Comparison of ENCODE assay signal across 12 mouse cellular contexts in genomic region chr10:80002829-80003228, GRCm38 (mm10). TPM values are rescaled to one million over a fixed set of nuclear protein-coding genes. Genes with fewer than 3 reads are reported as not detected.
A peak's percentile ranks its signal among the peaks of the same experiment; 100 is the strongest.
DNase-seq lines count a peak whose midpoint lies in the region; ATAC-seq lines count a peak whose summit lies in the region.
"Had no signal": no experiment of that assay in that cellular context is flagged by ENCODE, and none has a peak within 500 bp of the region (broad histone marks: within the 10 kb centered on the region; RNA-seq: fewer than 3 reads in every experiment).

No protein-coding gene starts in this region.

- H3K27ac ChIP-seq in hindbrain, embryonic 10.5 days: peak overlapping the region; percentile 29; the same call in 1 of the 2 replicates
- H3K27ac ChIP-seq in hindbrain, embryonic 14.5 days: no peak overlapping the region
- H3K27ac ChIP-seq in embryonic facial prominence, embryonic 14.5 days (replicated peaks; ENCODE audit: low read depth, low read length): 0 out of 2 replicates have a peak overlapping the region, but pooled peaks have one; percentile 4
- no peak overlapping the region for H3K27ac ChIP-seq in stomach, embryonic 16.5 days (ENCODE audit: low read length)
- H3K27ac ChIP-seq: midbrain, embryonic 13.5 days had no signal

- H3K27me3 ChIP-seq in hindbrain, embryonic 10.5 days (ENCODE audit: insufficient read depth, poor library complexity, severe bottlenecking): peaks cover 77% of the 10 kb centered on the region
- peaks cover 31% of the 10 kb centered on the region for H3K27me3 ChIP-seq in hindbrain, embryonic 14.5 days (ENCODE audit: control insufficient read depth, insufficient read depth, low read length)
- no peaks in the 10 kb centered on the region for H3K27me3 ChIP-seq in megakaryocyte, embryonic 14.5 days (replicated peaks)
- peaks cover 10% of the 10 kb centered on the region for H3K27me3 ChIP-seq in embryonic facial prominence, embryonic 14.5 days (replicated peaks; ENCODE audit: control insufficient read depth, insufficient read depth, low read length)
- H3K27me3 ChIP-seq in stomach, embryonic 16.5 days (ENCODE audit: control insufficient read depth, insufficient read depth, low read length): no peaks in the 10 kb centered on the region
- H3K27me3 ChIP-seq: CH12.LX had no signal

- ATAC-seq in hindbrain, embryonic 14.5 days (ENCODE audit: low FRiP score): no peak
- no peak for ATAC-seq in megakaryocyte, adult 5-6 weeks (ENCODE audit: poor library complexity, severe bottlenecking)
- ATAC-seq in embryonic facial prominence, embryonic 14.5 days (ENCODE audit: low read depth): no peak
- ATAC-seq in stomach, embryonic 16.5 days (ENCODE audit: insufficient read depth, low FRiP score): no peak
- ATAC-seq: midbrain, embryonic 13.5 days had no signal

- 18% methylated on average over 21 of the region's 21 CpGs for WGBS in hindbrain, embryonic 10.5 days
- 25% methylated on average over 21 of the region's 21 CpGs for WGBS in hindbrain, embryonic 14.5 days
- 20% methylated on average over 21 of the region's 21 CpGs for WGBS in embryonic facial prominence, embryonic 14.5 days
- 37% methylated on average over 21 of the region's 21 CpGs for WGBS in stomach, embryonic 16.5 days

- no peaks in the 10 kb centered on the region for H3K36me3 ChIP-seq in hindbrain, embryonic 10.5 days
- no peaks in the 10 kb centered on the region for H3K36me3 ChIP-seq in hindbrain, embryonic 14.5 days (replicated peaks; ENCODE audit: control insufficient read depth, insufficient read depth)
- peaks cover 100% of the 10 kb centered on the region for H3K36me3 ChIP-seq in megakaryocyte, embryonic 14.5 days (replicated peaks; ENCODE audit: low read length)
- H3K36me3 ChIP-seq in embryonic facial prominence, embryonic 14.5 days (ENCODE audit: control insufficient read depth, insufficient read depth, low read length): no peaks in the 10 kb centered on the region
- no peaks in the 10 kb centered on the region for H3K36me3 ChIP-seq in stomach, embryonic 16.5 days (ENCODE audit: control insufficient read depth, insufficient read depth, low read length)

- peaks cover 26% of the 10 kb centered on the region for H3K4me1 ChIP-seq in hindbrain, embryonic 10.5 days (replicated peaks)
- peaks cover 7% of the 10 kb centered on the region; the same call in 1 of the 2 replicates for H3K4me1 ChIP-seq in hindbrain, embryonic 14.5 days (replicated peaks; ENCODE audit: control insufficient read depth, insufficient read depth, low read length)
- peaks cover 92% of the 10 kb centered on the region for H3K4me1 ChIP-seq in megakaryocyte, embryonic 14.5 days
- H3K4me1 ChIP-seq in embryonic facial prominence, embryonic 14.5 days (ENCODE audit: control insufficient read depth, insufficient read depth, low read length): peaks cover 17% of the 10 kb centered on the region; the same call in 1 of the 2 replicates
- H3K4me1 ChIP-seq in stomach, embryonic 16.5 days (ENCODE audit: control insufficient read depth, insufficient read depth, low read length): peaks cover 19% of the 10 kb centered on the region

- DNase-seq in hindbrain, embryonic 10.5 days (ENCODE audit: low spot score): no peak
- DNase-seq in hindbrain, embryonic 14.5 days (ENCODE audit: low spot score): no peak
- DNase-seq in embryonic facial prominence, embryonic 14.5 days (ENCODE audit: low spot score): no peak
- no peak for DNase-seq in adrenal gland, adult 18-20 months (ENCODE audit: low spot score in 2 of 2)
- DNase-seq: adrenal gland, postnatal 14 days; retina, postnatal 1 day had no signal

- H3K9me3 ChIP-seq in hindbrain, embryonic 10.5 days: no peaks in the 10 kb centered on the region
- H3K9me3 ChIP-seq in hindbrain, embryonic 14.5 days (ENCODE audit: control insufficient read depth, low read length): no peaks in the 10 kb centered on the region
- no peaks in the 10 kb centered on the region for H3K9me3 ChIP-seq in megakaryocyte, embryonic 14.5 days
- no peaks in the 10 kb centered on the region for H3K9me3 ChIP-seq in embryonic facial prominence, embryonic 14.5 days (ENCODE audit: control insufficient read depth, low read length)
- H3K9me3 ChIP-seq in stomach, embryonic 16.5 days (replicated peaks; ENCODE audit: control insufficient read depth, low read length): no peaks in the 10 kb centered on the region
- H3K9me3 ChIP-seq: midbrain, embryonic 13.5 days had no signal

- H3K9ac ChIP-seq in hindbrain, embryonic 14.5 days: no peak overlapping the region
- no peak overlapping the region; the same call in none of the 2 replicates for H3K9ac ChIP-seq in embryonic facial prominence, embryonic 14.5 days (ENCODE audit: low read depth, low read length)
- H3K9ac ChIP-seq in stomach, embryonic 16.5 days (ENCODE audit: low read length): peak overlapping the region; percentile 41
- H3K9ac ChIP-seq: midbrain, embryonic 13.5 days had no signal

- peak overlapping the region; percentile 16; the same call in 1 of the 2 replicates for H3K4me3 ChIP-seq in hindbrain, embryonic 10.5 days
- no peak overlapping the region for H3K4me3 ChIP-seq in hindbrain, embryonic 14.5 days (replicated peaks; ENCODE audit: low read length)
- peak overlapping the region; percentile 82 for H3K4me3 ChIP-seq in megakaryocyte, embryonic 14.5 days (replicated peaks)
- no peak overlapping the region for H3K4me3 ChIP-seq in embryonic facial prominence, embryonic 14.5 days (ENCODE audit: low read depth, low read length)
- no peak overlapping the region for H3K4me3 ChIP-seq in stomach, embryonic 16.5 days (replicated peaks; ENCODE audit: low read length)
- H3K4me3 ChIP-seq: midbrain, embryonic 13.5 days had no signal

- H3K4me2 ChIP-seq in hindbrain, embryonic 14.5 days (replicated peaks): no peak overlapping the region
- H3K4me2 ChIP-seq in embryonic facial prominence, embryonic 14.5 days (ENCODE audit: low read depth, low read length): no peak overlapping the region
- no peak overlapping the region for H3K4me2 ChIP-seq in stomach, embryonic 16.5 days (ENCODE audit: low read depth, low read length)
- H3K4me2 ChIP-seq: midbrain, embryonic 13.5 days had no signal

RNA-seq across cellular contexts. Expression of gene Abca7, which starts 6.5 kb away (rescaled TPM):
- polyA plus RNA-seq in hindbrain, embryonic 10.5 days (2016; fragmentation: Nextera tagmentation; extraction: Ambion mirVana): 4.4 and 6.0 TPM in 2 replicates
- 4.1 and 4.5 TPM in 2 replicates for polyA plus RNA-seq in hindbrain, embryonic 14.5 days (2014; fragmentation: Nextera tagmentation; extraction: Ambion mirVana)
- polyA plus RNA-seq in megakaryocyte, embryonic 14.5 days (2012; ENCODE audit: insufficient read depth, low replicate concordance): 47.4 and 62.2 TPM in 2 replicates
- total RNA-seq in megakaryocyte, adult 5-6 weeks (2015): 32.6 and 34.7 TPM in 2 replicates
- 33.6 and 37.4 TPM in 2 replicates for total RNA-seq in megakaryocyte, adult 5-6 weeks (2017)
- polyA plus RNA-seq in embryonic facial prominence, embryonic 14.5 days (2014; fragmentation: Nextera tagmentation; extraction: Ambion mirVana): 2.5 and 2.8 TPM in 2 replicates
- 6.3 and 7.4 TPM in 2 replicates for polyA plus RNA-seq in stomach, embryonic 16.5 days (2015; fragmentation: Nextera tagmentation; extraction: Ambion mirVana)
- 10 to 100 TPM; 20.6 to 22.3 TPM for total RNA-seq in adrenal gland, adult 18-20 months (2021)

RNA-seq across cellular contexts. Expression of gene Arhgap45, which starts 13.6 kb away (rescaled TPM):
- 8.4 and 9.0 TPM in 2 replicates for polyA plus RNA-seq in hindbrain, embryonic 10.5 days (2016; fragmentation: Nextera tagmentation; extraction: Ambion mirVana)
- 1.1 and 1.7 TPM in 2 replicates for polyA plus RNA-seq in hindbrain, embryonic 14.5 days (2014; fragmentation: Nextera tagmentation; extraction: Ambion mirVana)
- polyA plus RNA-seq in megakaryocyte, embryonic 14.5 days (2012; ENCODE audit: insufficient read depth, low replicate concordance): 375 and 477 TPM in 2 replicates
- 135 and 140 TPM in 2 replicates for total RNA-seq in megakaryocyte, adult 5-6 weeks (2015)
- 235 and 237 TPM in 2 replicates for total RNA-seq in megakaryocyte, adult 5-6 weeks (2017)
- 4.4 and 6.4 TPM in 2 replicates for polyA plus RNA-seq in embryonic facial prominence, embryonic 14.5 days (2014; fragmentation: Nextera tagmentation; extraction: Ambion mirVana)
- 7.8 and 9.7 TPM in 2 replicates for polyA plus RNA-seq in stomach, embryonic 16.5 days (2015; fragmentation: Nextera tagmentation; extraction: Ambion mirVana)
- 1 to 10 TPM; 5.5 to 7.3 TPM for total RNA-seq in adrenal gland, adult 18-20 months (2021)

RNA-seq across cellular contexts. Expression of gene Cnn2, which starts 14.4 kb away (rescaled TPM):
- polyA plus RNA-seq in hindbrain, embryonic 10.5 days (2016; fragmentation: Nextera tagmentation; extraction: Ambion mirVana): 201 and 223 TPM in 2 replicates
- polyA plus RNA-seq in hindbrain, embryonic 14.5 days (2014; fragmentation: Nextera tagmentation; extraction: Ambion mirVana): 28.4 and 37.6 TPM in 2 replicates
- 1,011 and 1,303 TPM in 2 replicates for polyA plus RNA-seq in megakaryocyte, embryonic 14.5 days (2012; ENCODE audit: insufficient read depth, low replicate concordance)
- total RNA-seq in megakaryocyte, adult 5-6 weeks (2015): 174 and 175 TPM in 2 replicates
- total RNA-seq in megakaryocyte, adult 5-6 weeks (2017): 286 and 299 TPM in 2 replicates
- polyA plus RNA-seq in embryonic facial prominence, embryonic 14.5 days (2014; fragmentation: Nextera tagmentation; extraction: Ambion mirVana): 293 and 304 TPM in 2 replicates
- 333 and 334 TPM in 2 replicates for polyA plus RNA-seq in stomach, embryonic 16.5 days (2015; fragmentation: Nextera tagmentation; extraction: Ambion mirVana)
- total RNA-seq in adrenal gland, adult 18-20 months (2021): 10 to 100 TPM; 28.5 to 49.0 TPM

RNA-seq across cellular contexts. Expression of gene Tmem259, which starts 18.7 kb away (rescaled TPM):
- polyA plus RNA-seq in hindbrain, embryonic 10.5 days (2016; fragmentation: Nextera tagmentation; extraction: Ambion mirVana): 11.8 and 13.1 TPM in 2 replicates
- polyA plus RNA-seq in hindbrain, embryonic 14.5 days (2014; fragmentation: Nextera tagmentation; extraction: Ambion mirVana): 22.6 and 22.8 TPM in 2 replicates
- 293 and 686 TPM in 2 replicates for polyA plus RNA-seq in megakaryocyte, embryonic 14.5 days (2012; ENCODE audit: insufficient read depth, low replicate concordance)
- 51.6 and 52.2 TPM in 2 replicates for total RNA-seq in megakaryocyte, adult 5-6 weeks (2015)
- 52.1 and 53.2 TPM in 2 replicates for total RNA-seq in megakaryocyte, adult 5-6 weeks (2017)
- 20.6 and 22.3 TPM in 2 replicates for polyA plus RNA-seq in embryonic facial prominence, embryonic 14.5 days (2014; fragmentation: Nextera tagmentation; extraction: Ambion mirVana)
- 5.6 TPM in 2 replicates for polyA plus RNA-seq in stomach, embryonic 16.5 days (2015; fragmentation: Nextera tagmentation; extraction: Ambion mirVana)
- total RNA-seq in adrenal gland, adult 18-20 months (2021): 100 to 1,000 TPM; 140 to 144 TPM

RNA-seq across cellular contexts. Expression of gene Grin3b, which starts 32.3 kb away (rescaled TPM):
- 0.35 TPM in 2 replicates for polyA plus RNA-seq in hindbrain, embryonic 10.5 days (2016; fragmentation: Nextera tagmentation; extraction: Ambion mirVana)
- 0.30 and 0.33 TPM in 2 replicates for polyA plus RNA-seq in hindbrain, embryonic 14.5 days (2014; fragmentation: Nextera tagmentation; extraction: Ambion mirVana)
- not detected in 2 replicates for polyA plus RNA-seq in megakaryocyte, embryonic 14.5 days (2012; ENCODE audit: insufficient read depth, low replicate concordance)
- total RNA-seq in megakaryocyte, adult 5-6 weeks (2015): not detected in 2 replicates
- 0.18 TPM in 1 of 2 replicates, not detected in the other for total RNA-seq in megakaryocyte, adult 5-6 weeks (2017)
- polyA plus RNA-seq in embryonic facial prominence, embryonic 14.5 days (2014; fragmentation: Nextera tagmentation; extraction: Ambion mirVana): 0.37 and 0.56 TPM in 2 replicates
- polyA plus RNA-seq in stomach, embryonic 16.5 days (2015; fragmentation: Nextera tagmentation; extraction: Ambion mirVana): 0.21 and 0.45 TPM in 2 replicates
- total RNA-seq in adrenal gland, adult 18-20 months (2021): under 1 TPM in 1 of 2 experiments, not detected in 1; 0.19 TPM
- total RNA-seq: adrenal gland, postnatal 14 days; granulocyte monocyte progenitor cell, adult 5-6 weeks had no signal

Comparison
In these comparisons a context has a peak if more than half of its experiments do, and no peak if none do; other contexts are left out.
1. H3K27ac ChIP-seq: peak in hindbrain, embryonic 10.5 days (single experiment) and embryonic facial prominence, embryonic 14.5 days (single experiment); none in hindbrain, embryonic 14.5 days (single experiment) and stomach, embryonic 16.5 days (single experiment).
2. H3K4me3 ChIP-seq: peak in hindbrain, embryonic 10.5 days (single experiment) and megakaryocyte, embryonic 14.5 days (single experiment); none in hindbrain, embryonic 14.5 days (single experiment), embryonic facial prominence, embryonic 14.5 days (single experiment) and stomach, embryonic 16.5 days (single experiment).
3. RNA of gene Arhgap45, which starts 13.6 kb away (polyA plus RNA-seq): 375 to 477 TPM in megakaryocyte, embryonic 14.5 days; 7.8 to 9.7 TPM in stomach, embryonic 16.5 days, 8.4 to 9.0 TPM in hindbrain, embryonic 10.5 days, 4.4 to 6.4 TPM in embryonic facial prominence, embryonic 14.5 days and 1.1 to 1.7 TPM in hindbrain, embryonic 14.5 days; every median in the first group is over 10 times any median in the second.